In genomic region chr8:114984500-114984899, GRCm38 (mm10) we compare ENCODE assay signal across 21 mouse cellular contexts.
DNase-seq lines count a peak whose midpoint lies in the region; ATAC-seq lines count a peak whose summit lies in the region.
"Had no signal": no experiment of that assay in that cellular context is flagged by ENCODE, and none has a peak within 500 bp of the region (broad histone marks: within the 10 kb centered on the region; RNA-seq: fewer than 3 reads in every experiment).

No protein-coding gene starts in this region.

- H3K36me3 ChIP-seq in limb, embryonic 12.5 days, result no peaks in the 10 kb centered on the region
- no peaks in the 10 kb centered on the region for H3K36me3 ChIP-seq in limb, embryonic 10.5 days
- no peaks in the 10 kb centered on the region for H3K36me3 ChIP-seq in neural tube, embryonic 14.5 days (ENCODE audit: control insufficient read depth, insufficient read depth, low read length)
- no peaks in the 10 kb centered on the region for H3K36me3 ChIP-seq in neural tube, embryonic 15.5 days
- H3K36me3 ChIP-seq: embryonic facial prominence, embryonic 13.5 days; forebrain, embryonic 12.5 days; heart, embryonic 12.5 days had no signal

- no peak overlapping the region for H3K4me3 ChIP-seq in limb, embryonic 12.5 days (replicated peaks)
- H3K4me3 ChIP-seq in limb, embryonic 10.5 days, result no peak overlapping the region
- no peak overlapping the region for H3K4me3 ChIP-seq in neural tube, embryonic 14.5 days (ENCODE audit: low read depth, low read length)
- H3K4me3 ChIP-seq in neural tube, embryonic 15.5 days (replicated peaks), result no peak overlapping the region
- H3K4me3 ChIP-seq: embryonic facial prominence, embryonic 13.5 days; forebrain, embryonic 12.5 days; heart, adult 2 months; heart, embryonic 12.5 days had no signal

- H3K9me3 ChIP-seq in limb, embryonic 12.5 days, result 0 out of 2 replicates have a peak, but pooled peaks cover 5% of the 10 kb centered on the region
- no peaks in the 10 kb centered on the region for H3K9me3 ChIP-seq in limb, embryonic 10.5 days (replicated peaks)
- no peaks in the 10 kb centered on the region for H3K9me3 ChIP-seq in neural tube, embryonic 14.5 days (ENCODE audit: control insufficient read depth, low read length)
- no peaks in the 10 kb centered on the region for H3K9me3 ChIP-seq in neural tube, embryonic 15.5 days (replicated peaks)
- H3K9me3 ChIP-seq: forebrain, embryonic 12.5 days; heart, embryonic 12.5 days had no signal

- ATAC-seq in limb, embryonic 12.5 days (ENCODE audit: insufficient number of reproducible peaks, insufficient read depth, low FRiP score, low TSS enrichment, low read depth), result 0 out of 2 replicates have a peak, but pooled peaks have one; percentile 52
- 0 out of 2 replicates have a peak, but pooled peaks have one; percentile 11 for ATAC-seq in neural tube, embryonic 14.5 days (ENCODE audit: low read depth)
- no peak for ATAC-seq in neural tube, embryonic 15.5 days (ENCODE audit: low FRiP score)
- ATAC-seq: activated CD4-positive, CD25-positive, alpha-beta regulatory T cell, adult 4 months; forebrain, embryonic 16.5 days; Patski had no signal

- H3K27ac ChIP-seq in limb, embryonic 12.5 days, result peak overlapping the region; percentile 56; the same call in 1 of the 2 replicates
- H3K27ac ChIP-seq in limb, embryonic 10.5 days, result no peak overlapping the region
- H3K27ac ChIP-seq in neural tube, embryonic 14.5 days (ENCODE audit: low read depth, low read length), result no peak overlapping the region
- H3K27ac ChIP-seq in neural tube, embryonic 15.5 days (replicated peaks), result no peak overlapping the region
- H3K27ac ChIP-seq: embryonic facial prominence, embryonic 13.5 days; forebrain, embryonic 12.5 days; heart, adult 2 months had no signal

- WGBS in limb, embryonic 12.5 days, result 56% methylated on average over 8 of the region's 8 CpGs
- WGBS in limb, embryonic 10.5 days, result 76% methylated on average over 8 of the region's 8 CpGs
- WGBS in neural tube, embryonic 14.5 days, result 68% methylated on average over 8 of the region's 8 CpGs
- 71% methylated on average over 8 of the region's 8 CpGs for WGBS in neural tube, embryonic 15.5 days

- DNase-seq in kidney, adult 8-10 months, result peak; percentile 2 to 19
- DNase-seq in kidney, adult 18-20 months, result no peak
- DNase-seq in limb, embryonic 10.5 days (ENCODE audit: low spot score), result no peak
- no peak for DNase-seq in spleen, postnatal 10 days (ENCODE audit: low spot score in 2 of 2)
- DNase-seq: adrenal gland, postnatal 25 days; cerebellum, adult 18-20 months; cerebellum, adult 9-11 months; cerebellum, postnatal 36 days; gastrocnemius, postnatal 10 days; heart, adult 2 months; heart, postnatal 36 days had no signal

- H3K27me3 ChIP-seq in limb, embryonic 12.5 days, result peaks cover 11% of the 10 kb centered on the region
- no peaks in the 10 kb centered on the region for H3K27me3 ChIP-seq in limb, embryonic 10.5 days (ENCODE audit: low read depth, poor library complexity, severe bottlenecking)
- H3K27me3 ChIP-seq in neural tube, embryonic 14.5 days (ENCODE audit: control insufficient read depth, insufficient read depth, low read length), result no peaks in the 10 kb centered on the region
- 0 out of 2 replicates have a peak, but pooled peaks cover 7% of the 10 kb centered on the region for H3K27me3 ChIP-seq in neural tube, embryonic 15.5 days (replicated peaks)
- H3K27me3 ChIP-seq: CH12.LX; heart, embryonic 12.5 days; Patski had no signal

- no peak overlapping the region for H3K9ac ChIP-seq in limb, embryonic 12.5 days (replicated peaks)
- no peak overlapping the region for H3K9ac ChIP-seq in neural tube, embryonic 14.5 days (replicated peaks; ENCODE audit: low read depth, low read length)
- no peak overlapping the region for H3K9ac ChIP-seq in neural tube, embryonic 15.5 days (replicated peaks)
- H3K9ac ChIP-seq: embryonic facial prominence, embryonic 13.5 days; forebrain, embryonic 12.5 days; heart, embryonic 12.5 days had no signal

- H3K4me2 ChIP-seq in limb, embryonic 12.5 days, result no peak overlapping the region
- H3K4me2 ChIP-seq in neural tube, embryonic 14.5 days (ENCODE audit: low read depth, low read length), result no peak overlapping the region
- no peak overlapping the region for H3K4me2 ChIP-seq in neural tube, embryonic 15.5 days
- H3K4me2 ChIP-seq: embryonic facial prominence, embryonic 13.5 days; forebrain, embryonic 12.5 days; heart, embryonic 12.5 days had no signal

- H3K4me1 ChIP-seq in limb, embryonic 12.5 days (replicated peaks), result peaks cover 10% of the 10 kb centered on the region
- H3K4me1 ChIP-seq in limb, embryonic 10.5 days, result peaks cover 15% of the 10 kb centered on the region
- no peaks in the 10 kb centered on the region for H3K4me1 ChIP-seq in neural tube, embryonic 14.5 days (ENCODE audit: control insufficient read depth, insufficient read depth, low read length)
- 0 out of 2 replicates have a peak, but pooled peaks cover 8% of the 10 kb centered on the region for H3K4me1 ChIP-seq in neural tube, embryonic 15.5 days
- H3K4me1 ChIP-seq: forebrain, embryonic 12.5 days had no signal

Comparison
In these comparisons a context has a peak if more than half of its experiments do, and no peak if none do; other contexts are left out.
1. DNase-seq: peak in kidney, adult 8-10 months (2 of 2); none in kidney, adult 18-20 months (single experiment), limb, embryonic 10.5 days (single experiment) and spleen, postnatal 10 days (0 of 2).